Mouse (Mus musculus) lung, adult 2 months (tissue): ENCODE measurements around the gene Polr1a.

ENCODE experiments used
- CTCF ChIP-seq: fragments of 200-500 bp; IDR thresholded peaks from 2 replicates; pipeline ENCODE4 v1.5.1; 2011; ENCODE audit warnings: mild to moderate bottlenecking, low read length, control low read depth; ENCODE audit not compliant: insufficient read depth
- POLR2A ChIP-seq: fragments of 200-500 bp; IDR thresholded peaks from 2 replicates; pipeline ENCODE4 v1.6.1; 2011; ENCODE audit warnings: low read depth, mild to moderate bottlenecking, control low read depth, low read length, borderline replicate concordance; ENCODE audit errors: extremely low read depth

DNA sequence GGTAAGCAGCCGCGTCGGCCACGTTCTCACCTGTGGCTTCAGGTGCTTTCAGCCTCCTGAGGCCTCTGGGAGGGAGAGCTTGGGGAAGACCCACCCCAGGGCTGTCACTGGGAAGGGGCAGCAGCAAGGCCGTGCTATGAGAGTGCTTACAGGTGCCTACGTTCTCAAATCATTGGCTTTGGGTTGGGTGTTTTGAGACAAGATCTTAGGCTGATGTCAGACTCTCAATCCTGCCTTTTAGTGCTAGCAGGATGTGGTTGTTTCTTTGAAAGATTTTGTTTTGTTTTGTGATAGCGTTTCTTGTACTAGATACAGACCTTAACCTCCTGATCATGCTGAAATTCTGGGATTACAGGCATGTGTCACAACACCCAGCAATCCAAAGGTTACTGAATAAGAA is 11.9 kb downstream of the Polr1a start:
- no peak for TF ChIP-seq POLR2A
- no peak for TF ChIP-seq CTCF
